Mouse (Mus musculus) CD4-positive, CD25-positive, alpha-beta regulatory T cell, adult 2 months (primary cell): Measurements from ENCODE around the gene Smarca5.
A peak's percentile ranks its signal among the peaks of the same experiment; 100 is the strongest.

Experiments used
- DNase-seq: peaks from one replicate; pipeline ENCODE4 v3.0.0-alpha.2; 2012; ENCODE audit warnings: low read depth, low spot score

Gene Smarca5

DNA sequence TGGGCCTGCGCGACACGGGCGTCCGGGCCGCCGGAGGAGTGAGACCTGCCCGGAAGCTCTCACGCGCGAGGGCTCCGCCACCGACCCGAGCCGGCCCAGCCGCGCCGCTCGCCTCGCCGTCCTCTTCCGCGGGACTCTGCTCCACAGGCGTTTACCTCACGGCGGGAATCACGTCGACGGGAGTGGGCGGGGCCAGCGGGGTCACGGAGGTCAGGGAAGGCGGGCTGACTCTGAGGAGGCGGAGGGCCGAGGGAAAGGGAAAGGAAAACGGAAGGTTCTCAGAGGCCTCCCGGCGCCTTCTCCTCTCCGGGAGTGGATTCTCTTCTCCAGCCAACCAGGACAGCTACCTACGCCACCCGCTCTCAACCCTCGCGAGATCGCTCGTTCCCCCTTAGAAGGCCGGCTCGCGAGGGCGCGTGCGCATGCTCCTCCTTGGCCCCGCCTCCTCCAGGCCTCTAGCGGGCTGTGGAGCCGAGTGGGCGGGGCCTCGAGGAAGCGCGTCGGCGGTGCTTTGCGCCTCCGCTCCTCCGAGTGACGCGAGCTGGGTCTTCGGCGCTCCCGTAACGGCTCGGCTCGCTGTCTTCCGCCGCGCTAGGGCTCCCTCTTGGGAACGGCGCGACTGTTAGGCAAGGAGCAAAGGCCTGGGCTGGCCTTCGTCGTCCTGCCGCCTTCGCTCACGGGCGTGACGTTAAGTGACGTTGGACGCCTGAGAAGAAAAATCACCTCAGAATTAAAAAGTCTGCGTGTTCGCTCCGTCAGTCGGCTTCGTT, at the start of gene Smarca5:
Gene Smarca5, minus strand, starts transcription at position 343 of the 770 bp plus-strand sequence.
- peak; percentile 97 for DNase-seq

DNA sequence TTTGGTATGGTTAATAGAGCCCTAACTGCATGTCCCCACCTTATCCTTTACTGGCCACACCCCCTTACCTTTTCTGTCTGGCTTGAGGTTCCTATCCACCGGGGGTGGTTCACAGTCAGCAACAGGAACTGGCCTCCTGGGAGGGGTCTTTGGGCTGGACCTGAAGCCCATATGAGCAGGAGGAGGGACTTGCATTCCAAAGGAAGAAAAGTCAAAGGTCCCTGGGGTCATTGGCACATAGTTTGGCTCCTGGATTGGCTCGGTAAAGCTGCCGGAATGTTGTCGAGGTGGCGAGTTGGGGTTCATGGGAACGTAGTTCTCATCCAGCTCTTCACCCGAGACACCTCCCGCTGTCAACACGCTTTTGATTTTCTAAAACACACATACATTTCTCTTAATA, 45.3 kb upstream of the Smarca5 start:
- DNase-seq: no peak

- DNase-seq: no peak
These were observed 44.0 kb upstream of the Smarca5 start for GRCm38 (mm10) chr8:80783271-80783670.

DNA sequence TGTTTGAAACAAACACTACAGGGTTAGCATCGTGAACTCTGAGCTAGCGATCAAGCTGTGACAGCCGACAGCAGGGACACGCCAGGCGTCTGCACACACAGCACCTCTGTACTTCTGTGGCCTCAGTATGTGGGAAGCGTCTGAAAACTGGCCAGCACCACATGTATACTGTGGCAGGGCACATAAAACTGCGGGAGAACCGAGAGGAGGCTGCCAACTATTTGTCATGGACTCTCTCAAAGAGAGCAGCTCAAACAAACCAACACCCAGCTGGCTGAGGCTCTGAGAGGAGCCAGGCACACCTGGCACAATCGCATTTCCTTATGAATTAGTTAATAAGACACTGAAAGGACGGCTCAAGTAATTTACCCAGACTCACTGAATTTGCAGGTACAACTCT, 42.0 kb upstream of the Smarca5 start:
- no peak for DNase-seq

- DNase-seq: no peak
These were observed 41.0 kb upstream of the Smarca5 start for GRCm38 (mm10) chr8:80780271-80780670.

DNA sequence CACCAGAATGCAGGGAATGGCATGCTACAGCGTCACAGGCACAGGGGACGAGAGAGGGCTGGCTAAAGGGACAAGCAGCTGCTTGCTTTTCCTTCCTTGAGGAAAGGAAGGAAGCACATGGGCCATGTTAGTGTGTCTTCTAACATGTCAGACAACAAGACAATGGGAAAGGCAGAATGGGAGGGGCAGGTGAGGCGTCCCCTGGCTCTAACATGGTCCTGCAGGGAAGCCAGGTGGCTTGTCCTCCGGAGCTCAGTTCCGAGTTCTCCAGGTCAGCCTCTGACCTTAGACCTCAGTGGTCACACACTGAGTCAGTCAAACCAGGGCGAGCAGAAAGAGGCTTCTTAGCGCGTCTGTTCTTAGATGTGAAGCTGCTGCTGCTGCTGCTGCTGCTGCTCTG, 37.1 kb upstream of the Smarca5 start:
- DNase-seq: no peak

DNA sequence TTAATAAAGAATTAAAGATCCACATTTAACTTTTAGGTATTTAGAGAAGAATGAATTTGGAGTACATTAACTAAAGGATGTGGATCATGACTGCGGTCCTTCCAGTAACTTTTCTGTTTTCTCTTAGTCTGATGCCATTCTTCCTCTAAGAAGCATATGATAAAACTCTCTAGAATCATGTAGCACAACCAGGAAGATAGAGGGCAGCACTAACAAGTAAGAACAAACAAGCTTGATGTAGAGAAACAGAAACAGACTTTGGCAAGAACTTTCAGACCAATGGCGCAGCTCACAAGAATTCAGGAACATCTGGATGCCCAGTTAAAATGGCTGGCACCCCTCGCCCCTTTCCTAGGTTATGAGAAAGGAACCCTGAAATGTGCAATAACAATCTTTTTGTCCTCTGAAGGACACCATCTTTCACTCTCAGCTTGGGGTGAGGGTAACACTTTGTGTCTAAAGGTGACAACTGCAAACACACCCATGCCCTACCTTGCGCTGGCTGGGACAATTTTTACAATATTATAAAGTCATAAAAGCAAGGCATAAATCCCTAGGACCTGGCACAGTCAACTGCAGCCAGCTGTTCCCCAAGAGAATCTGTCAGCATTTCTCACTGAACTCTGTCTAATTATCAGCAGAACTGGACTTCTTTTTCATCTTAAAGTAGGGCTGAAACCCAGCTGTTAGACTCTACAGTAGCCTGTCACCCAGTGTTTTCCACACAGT, 33.6 kb upstream of the Smarca5 start:
- peak; percentile 6 for DNase-seq

DNA sequence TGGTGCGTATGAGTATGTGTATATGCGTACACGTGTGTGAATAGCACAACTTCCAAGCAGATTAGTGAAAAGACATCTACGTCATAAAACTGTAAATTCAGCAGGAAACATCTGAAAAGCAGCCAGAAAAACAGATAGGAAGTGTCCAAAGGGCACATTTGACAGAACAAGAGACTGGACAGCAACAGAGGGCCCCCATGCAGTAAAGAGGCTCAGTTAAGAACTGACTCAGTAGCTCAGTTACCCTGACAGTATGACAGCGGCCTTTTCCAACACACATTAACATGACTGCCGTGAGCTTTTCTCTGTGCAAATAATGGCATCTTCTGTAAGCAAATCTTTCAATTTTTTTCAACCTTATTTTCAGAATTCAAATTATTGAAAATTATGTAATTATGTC, 29.2 kb upstream of the Smarca5 start:
- DNase-seq: no peak

GRCm38 (mm10) chr8:80753017-80753715, 13.9 kb upstream of the Smarca5 start:
- peak; percentile 82 for DNase-seq

- no peak for DNase-seq
These were observed 13.1 kb upstream of the Smarca5 start for GRCm38 (mm10) chr8:80752429-80752828.

DNA sequence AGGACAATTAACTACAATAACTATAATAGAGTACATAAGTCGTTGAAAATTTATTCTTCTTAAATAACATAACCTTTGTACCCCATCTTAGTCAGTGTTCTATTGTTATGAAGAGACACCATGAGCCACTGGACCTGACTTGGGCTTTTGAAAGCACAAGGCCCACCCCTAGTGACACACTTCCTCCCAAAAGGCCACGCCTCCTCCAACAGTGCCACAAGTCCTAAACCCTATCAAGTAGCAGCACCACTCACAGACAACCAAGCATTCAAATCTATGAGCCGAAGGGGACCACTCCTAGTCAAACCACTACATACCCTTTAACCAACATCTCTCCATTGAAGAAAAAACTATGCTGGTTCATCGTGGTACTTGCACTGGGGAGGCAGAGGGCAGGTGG, 9.8 kb upstream of the Smarca5 start:
- DNase-seq: no peak

- DNase-seq: no peak
These were observed 635 bp upstream of the Smarca5 start for GRCm38 (mm10) chr8:80739932-80740331.

- peak; percentile 60 for DNase-seq
These were observed 726 bp downstream of the Smarca5 start for GRCm38 (mm10) chr8:80738388-80739154.

- no peak for DNase-seq
These were observed 1.3 kb downstream of the Smarca5 start for GRCm38 (mm10) chr8:80738046-80738387.

DNA sequence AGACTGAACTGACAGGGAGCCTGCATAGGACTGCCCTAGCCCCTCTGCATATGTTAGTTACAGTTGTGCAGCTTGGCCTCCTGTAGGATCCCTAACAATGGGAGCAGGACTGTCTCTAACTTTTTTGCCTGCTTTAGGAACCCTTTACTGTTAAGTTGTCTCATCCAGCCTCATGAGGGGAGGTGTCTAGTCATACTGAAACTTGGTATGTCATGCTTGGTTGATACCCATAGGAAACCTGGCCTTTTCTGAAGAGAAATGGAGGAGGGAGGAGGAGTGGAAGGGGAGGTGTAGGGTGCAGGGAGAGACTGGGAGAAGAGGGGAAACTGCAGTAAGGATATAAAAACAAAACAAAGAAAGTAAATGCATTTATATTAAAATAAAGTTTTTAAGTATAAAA, 7.0 kb downstream of the Smarca5 start:
- no peak for DNase-seq

- DNase-seq: no peak
These were observed 24.8 kb downstream of the Smarca5 start for GRCm38 (mm10) chr8:80714461-80714860.

DNA sequence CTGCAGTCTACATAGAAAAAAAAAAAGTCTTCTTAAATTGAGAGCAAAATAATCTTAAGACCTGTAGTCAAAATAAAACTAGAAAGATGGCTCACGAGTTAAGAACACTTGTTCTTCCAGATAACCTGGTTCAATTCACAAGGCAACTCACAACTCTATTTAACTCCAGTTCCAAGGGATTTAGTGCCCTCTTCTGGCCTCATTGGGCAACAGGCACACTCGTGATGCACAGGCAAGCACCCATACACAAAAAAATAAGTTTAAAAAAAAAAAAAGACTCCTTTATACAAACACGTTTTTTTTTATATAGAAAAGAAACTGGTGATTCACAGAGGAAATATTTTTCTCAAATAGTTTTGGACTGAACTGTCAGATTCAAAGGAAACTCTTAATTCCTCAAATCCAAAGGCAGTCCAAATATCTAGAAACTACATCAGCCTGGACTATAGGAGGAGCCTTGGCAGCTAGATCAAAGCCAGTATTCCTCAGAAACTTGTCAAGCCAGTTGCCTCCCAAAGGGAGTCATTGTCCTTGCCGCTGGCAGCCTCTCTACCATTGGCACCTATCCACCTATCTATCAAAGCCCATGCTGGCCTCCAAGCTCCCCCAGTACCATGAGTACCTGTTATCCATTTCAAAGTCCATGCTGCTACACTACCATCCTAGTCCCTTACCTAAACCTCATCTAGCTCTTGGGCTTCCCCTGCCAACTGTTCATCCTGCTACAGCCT, 28.5 kb downstream of the Smarca5 start:
- DNase-seq: peak; percentile 27

GRCm38 (mm10) chr8:80688141-80688540, 51.2 kb downstream of the Smarca5 start:
- DNase-seq: peak; percentile 56

- DNase-seq: no peak
These were observed 55.5 kb downstream of the Smarca5 start for GRCm38 (mm10) chr8:80683756-80684335.

DNA sequence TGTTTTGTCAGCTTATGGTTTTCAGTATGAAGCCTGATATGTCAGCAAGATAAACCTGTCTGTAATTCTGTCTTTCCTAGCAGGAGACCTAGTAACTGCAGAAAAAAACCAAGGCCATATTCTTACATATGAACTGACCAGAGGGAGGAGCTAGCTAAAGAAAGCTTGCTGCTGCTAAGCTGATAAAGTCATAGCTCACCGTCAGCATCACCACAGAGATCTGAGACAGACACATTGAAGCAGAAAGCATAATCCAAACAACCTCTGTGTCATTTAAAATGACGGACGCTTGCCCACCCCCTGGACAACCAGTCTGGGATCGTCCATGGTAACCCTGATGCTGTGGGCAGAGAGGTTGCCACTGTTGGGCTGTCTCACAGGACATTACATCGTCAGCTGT, 56.7 kb downstream of the Smarca5 start:
- DNase-seq: no peak
